Mouse (Mus musculus) layer of hippocampus, adult 2 months (tissue): ENCODE results near the gene Tef. TPM values are rescaled to one million over a fixed set of nuclear protein-coding genes. Genes with fewer than 3 reads are reported as not detected.
A peak's percentile ranks its signal among the peaks of the same experiment; 100 is the strongest.

Experiments
- DNase-seq, 2 experiments: peaks; one replicate each; pipeline ENCODE4 v3.0.0; 2022; ENCODE audit warnings: low spot score in 2 of 2
- H3K27ac ChIP-seq: fragments of 200-600 bp; 2 replicates; pipeline ENCODE4 v1.8.1; 2022
- H3K4me3 ChIP-seq: fragments of 200-600 bp; 2 replicates; pipeline ENCODE4 v1.8.1; 2022; ENCODE audit warnings: mild to moderate bottlenecking
- CTCF ChIP-seq: fragments of 200-600 bp; conservative IDR thresholded peaks from 2 replicates; pipeline ENCODE4 v1.8.1; 2022; ENCODE audit warnings: antibody characterized with exemption, mild to moderate bottlenecking, moderate library complexity
- total RNA-seq, 2 experiments: library from RNA; stranded (reverse); gene quantifications; 2 replicates each; pipeline ENCODE4 v1.2.3; 2021

The Tef gene
- total RNA-seq, 2 experiments from 2014 or later, result 273 to 304 TPM

- Histone ChIP-seq H3K27ac (no peak overlapping the region), H3K4me3 (no peak overlapping the region)
- no peak for DNase-seq
- no peak for TF ChIP-seq CTCF
Observed at GRCm38 (mm10) chr15:81774505-81775171, 27.6 kb upstream of the Tef start.

- Histone ChIP-seq H3K27ac (no peak overlapping the region), H3K4me3 (no peak overlapping the region)
- no peak for DNase-seq
- TF ChIP-seq CTCF, result no peak
Observed at GRCm38 (mm10) chr15:81776631-81777422, 25.4 kb upstream of the Tef start.

GRCm38 (mm10) chr15:81781816-81782215, 20.4 kb upstream of the Tef start:
- no peak overlapping the region for H3K4me3 ChIP-seq
- TF ChIP-seq CTCF, result no peak
- H3K27ac ChIP-seq, result peak overlapping the region; percentile 51; the same call in 1 of the 2 replicates
- DNase-seq, result peak in 1 of 2 experiments; percentile 50

GRCm38 (mm10) chr15:81784762-81785161, 17.5 kb upstream of the Tef start:
- peak; percentile 49 for TF ChIP-seq CTCF
- no peak for DNase-seq
- Histone ChIP-seq H3K27ac (no peak overlapping the region), H3K4me3 (no peak overlapping the region)

- no peak overlapping the region for H3K27ac ChIP-seq
- no peak for TF ChIP-seq CTCF
- DNase-seq, result no peak
- no peak overlapping the region for H3K4me3 ChIP-seq
Observed at GRCm38 (mm10) chr15:81785701-81786100, 16.5 kb upstream of the Tef start.

- Histone ChIP-seq H3K27ac (no peak overlapping the region), H3K4me3 (no peak overlapping the region)
- no peak for TF ChIP-seq CTCF
- DNase-seq, result no peak
Observed at GRCm38 (mm10) chr15:81787525-81787924, 14.7 kb upstream of the Tef start.

GRCm38 (mm10) chr15:81792444-81792843, 9.8 kb upstream of the Tef start:
- H3K4me3 ChIP-seq, result no peak overlapping the region
- no peak overlapping the region for H3K27ac ChIP-seq
- no peak for DNase-seq
- TF ChIP-seq CTCF, result no peak

GRCm38 (mm10) chr15:81796228-81796627, 6.0 kb upstream of the Tef start:
- H3K27ac ChIP-seq, result peak overlapping the region; percentile 0; the same call in 1 of the 2 replicates
- no peak for DNase-seq
- TF ChIP-seq CTCF, result peak; percentile 68
- H3K4me3 ChIP-seq, result no peak overlapping the region

- TF ChIP-seq CTCF, result no peak
- H3K4me3 ChIP-seq, result no peak overlapping the region
- 0 out of 2 replicates have a peak overlapping the region, but pooled peaks have one; percentile 28 for H3K27ac ChIP-seq
- DNase-seq, result no peak
Observed at GRCm38 (mm10) chr15:81797861-81798260, 4.4 kb upstream of the Tef start.

GRCm38 (mm10) chr15:81798421-81798820, 3.8 kb upstream of the Tef start:
- Histone ChIP-seq H3K27ac (no peak overlapping the region), H3K4me3 (no peak overlapping the region)
- no peak for TF ChIP-seq CTCF
- no peak for DNase-seq

GRCm38 (mm10) chr15:81800391-81800790, 1.8 kb upstream of the Tef start:
- DNase-seq, result no peak
- no peak for TF ChIP-seq CTCF
- no peak overlapping the region for H3K4me3 ChIP-seq
- no peak overlapping the region for H3K27ac ChIP-seq

- peak; percentile 38 to 60 for DNase-seq
- Histone ChIP-seq H3K27ac (peak overlapping the region; percentile 98), H3K4me3 (peak overlapping the region; percentile 93)
- TF ChIP-seq CTCF, result no peak
Observed at GRCm38 (mm10) chr15:81802941-81803351, 725 bp downstream of the Tef start.

- peak overlapping the region; percentile 98 for H3K27ac ChIP-seq
- peak overlapping the region; percentile 93 for H3K4me3 ChIP-seq
- no peak for TF ChIP-seq CTCF
- DNase-seq, result no peak
Observed at GRCm38 (mm10) chr15:81803425-81803951, 1.3 kb downstream of the Tef start.
